Mouse (Mus musculus): Measurements from ENCODE around the gene Olfr986.

The Olfr986 gene

DNA sequence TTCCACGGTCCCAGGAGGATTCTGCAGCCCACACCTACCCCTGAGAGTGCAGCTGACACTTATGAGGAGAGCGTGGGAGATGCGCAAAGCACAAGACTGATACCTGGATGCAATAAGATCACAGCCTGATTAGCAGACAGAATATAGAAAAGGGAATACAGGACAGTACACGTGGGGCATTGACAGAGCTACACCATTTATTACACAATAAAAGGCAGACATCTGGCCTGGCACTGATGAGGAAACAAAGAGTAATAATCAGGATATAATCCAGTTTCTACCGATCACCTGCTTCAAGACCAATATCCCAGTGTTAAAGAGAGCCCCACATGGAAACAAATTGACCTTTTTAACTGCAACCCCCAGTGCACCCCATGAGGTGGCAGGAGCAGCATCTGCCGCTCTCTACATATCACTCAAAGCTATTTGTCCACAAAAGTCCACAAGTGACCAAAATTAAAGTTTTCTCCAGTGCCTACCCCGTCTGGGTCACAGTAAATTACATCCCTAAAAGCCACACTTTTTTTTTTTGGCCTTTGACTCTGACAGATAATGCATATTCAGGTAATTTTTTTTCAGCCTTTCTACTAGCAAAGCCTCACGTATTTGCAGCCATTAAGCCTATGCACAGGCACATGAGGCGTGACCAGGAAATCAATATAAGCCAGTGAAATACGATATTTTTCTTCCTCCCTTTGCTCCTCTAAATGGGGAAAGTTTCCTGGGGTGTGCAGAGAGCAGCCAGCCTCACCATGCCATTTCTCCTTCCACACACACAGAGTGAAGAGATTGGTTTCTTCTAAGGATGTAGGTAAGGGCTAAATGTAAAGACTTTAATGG lies 53.7 kb downstream of the Olfr986 start:
- DNase-seq (ENCODE audit: low spot score in 2 of 2) = no peak

DNA sequence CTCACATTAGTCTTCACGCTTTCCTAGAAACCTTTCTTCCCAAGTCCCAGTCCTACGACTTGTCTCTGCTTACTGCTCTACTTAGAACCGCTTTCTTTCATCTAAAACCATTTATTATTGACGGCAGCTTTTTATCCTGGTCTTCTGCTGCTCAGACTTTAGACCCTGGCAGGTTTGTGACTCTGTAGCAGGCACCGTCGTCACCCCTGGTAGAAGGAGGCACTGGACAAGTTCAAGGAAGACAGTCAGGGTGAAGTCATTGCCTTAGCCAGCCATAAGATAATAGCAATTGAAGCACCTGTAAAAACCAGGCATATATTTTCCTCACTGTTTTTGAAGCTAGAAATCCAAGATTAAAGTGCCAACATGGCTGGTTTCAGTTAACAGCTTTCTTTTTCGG lies 54.5 kb downstream of the Olfr986 start:
- no peak for DNase-seq (ENCODE audit: low spot score in 2 of 2)

Data from frontal cortex, postnatal 25 days (tissue).